ENCODE assay signal across 11 mouse cellular contexts in the genomic region with DNA sequence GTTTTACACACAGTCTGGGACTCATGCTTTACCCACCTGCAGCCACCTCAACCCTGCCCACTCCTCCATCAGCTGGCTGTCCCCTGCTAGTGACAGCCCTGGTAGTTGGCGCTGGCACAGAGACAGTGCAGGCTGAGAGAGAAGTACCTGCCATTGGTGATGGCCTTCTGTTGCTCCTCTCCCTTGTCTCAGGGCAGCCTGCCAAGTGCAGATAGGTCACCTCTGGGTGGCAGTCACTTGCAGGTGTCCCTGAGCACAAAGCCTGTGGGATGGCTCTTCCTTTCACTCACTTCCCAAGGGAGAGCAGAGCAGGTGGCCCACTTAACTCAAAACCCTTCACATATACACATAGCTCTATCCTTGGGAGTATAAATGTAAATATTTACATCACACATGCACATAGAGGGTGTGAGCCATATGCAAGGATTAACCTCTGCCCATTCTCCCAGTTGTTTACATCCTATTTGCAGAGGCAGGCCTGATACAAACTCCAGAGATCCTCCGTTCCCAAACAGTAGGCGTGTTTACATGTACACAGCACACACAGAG.
DNase-seq lines count a peak whose midpoint lies in the region; ATAC-seq and TF ChIP-seq lines count a peak whose summit lies in the region.
"Had no signal": no experiment of that assay in that cellular context is flagged by ENCODE, and none has a peak within 500 bp of the region (broad histone marks: within the 10 kb centered on the region; RNA-seq: fewer than 3 reads in every experiment).

No protein-coding gene starts in this region.

- 83% methylated on average over 3 of the region's 3 CpGs for WGBS in hindbrain, embryonic 10.5 days
- WGBS in hindbrain, embryonic 16.5 days, result 85% methylated on average over 3 of the region's 3 CpGs
- WGBS in embryonic facial prominence, embryonic 14.5 days, result 77% methylated on average over 3 of the region's 3 CpGs
- WGBS in stomach, postnatal 0 days, result 48% methylated on average over 3 of the region's 3 CpGs

- no peak for TF ChIP-seq EP300 in stomach, postnatal 0 days (optimal IDR thresholded peaks at IDR 0.05)

- H3K4me3 ChIP-seq in hindbrain, embryonic 10.5 days, result no peak overlapping the region
- no peak overlapping the region for H3K4me3 ChIP-seq in hindbrain, embryonic 16.5 days (ENCODE audit: low read length)
- no peak overlapping the region for H3K4me3 ChIP-seq in embryonic facial prominence, embryonic 14.5 days (ENCODE audit: low read depth, low read length)
- no peak overlapping the region for H3K4me3 ChIP-seq in stomach, postnatal 0 days (ENCODE audit: low read depth, low read length)
- H3K4me3 ChIP-seq: hindbrain, embryonic 13.5 days had no signal

- H3K27me3 ChIP-seq in hindbrain, embryonic 10.5 days (ENCODE audit: insufficient read depth, poor library complexity, severe bottlenecking), result no peaks in the 10 kb centered on the region
- no peaks in the 10 kb centered on the region for H3K27me3 ChIP-seq in hindbrain, embryonic 16.5 days (replicated peaks; ENCODE audit: control insufficient read depth, insufficient read depth, low read length)
- no peaks in the 10 kb centered on the region for H3K27me3 ChIP-seq in embryonic facial prominence, embryonic 14.5 days (replicated peaks; ENCODE audit: control insufficient read depth, insufficient read depth, low read length)
- no peaks in the 10 kb centered on the region for H3K27me3 ChIP-seq in stomach, postnatal 0 days (ENCODE audit: control insufficient read depth, insufficient read depth, low read length)
- H3K27me3 ChIP-seq: CH12.LX; hindbrain, embryonic 13.5 days had no signal

- DNase-seq in hindbrain, embryonic 10.5 days (ENCODE audit: low spot score), result no peak
- DNase-seq in ovary, postnatal 36 days (ENCODE audit: low spot score), result peak; percentile 57
- DNase-seq in ovary, postnatal 14 days (ENCODE audit: low spot score), result no peak
- no peak for DNase-seq in embryonic facial prominence, embryonic 14.5 days (ENCODE audit: low spot score)
- no peak for DNase-seq in stomach, postnatal 0 days (ENCODE audit: low spot score)
- DNase-seq in urinary bladder, postnatal 10 days (ENCODE audit: low spot score), result no peak
- no peak for DNase-seq in spleen, postnatal 14 days (ENCODE audit: low spot score in 2 of 2)

- H3K4me1 ChIP-seq in hindbrain, embryonic 10.5 days (replicated peaks), result peaks cover 41% of the 10 kb centered on the region
- peaks cover 7% of the 10 kb centered on the region for H3K4me1 ChIP-seq in hindbrain, embryonic 16.5 days (ENCODE audit: control insufficient read depth, insufficient read depth, low read depth, low read length)
- H3K4me1 ChIP-seq in embryonic facial prominence, embryonic 14.5 days (ENCODE audit: control insufficient read depth, insufficient read depth, low read length), result peaks cover 37% of the 10 kb centered on the region
- H3K4me1 ChIP-seq in stomach, postnatal 0 days (replicated peaks; ENCODE audit: control insufficient read depth, insufficient read depth), result peaks cover 9% of the 10 kb centered on the region; the same call in 1 of the 2 replicates

- H3K9ac ChIP-seq in hindbrain, embryonic 16.5 days (ENCODE audit: low read depth, low read length), result no peak overlapping the region
- H3K9ac ChIP-seq in embryonic facial prominence, embryonic 14.5 days (ENCODE audit: low read depth, low read length), result no peak overlapping the region
- no peak overlapping the region for H3K9ac ChIP-seq in stomach, postnatal 0 days (ENCODE audit: low read length)
- H3K9ac ChIP-seq: hindbrain, embryonic 13.5 days had no signal

- TF ChIP-seq CTCF in stomach, postnatal 0 days (IDR thresholded peaks at IDR 0.05; ENCODE audit: low read depth), result no peak

- no peaks in the 10 kb centered on the region for H3K36me3 ChIP-seq in hindbrain, embryonic 10.5 days
- H3K36me3 ChIP-seq in hindbrain, embryonic 16.5 days (ENCODE audit: control insufficient read depth, insufficient read depth, low read length), result no peaks in the 10 kb centered on the region
- no peaks in the 10 kb centered on the region for H3K36me3 ChIP-seq in embryonic facial prominence, embryonic 14.5 days (ENCODE audit: control insufficient read depth, insufficient read depth, low read length)
- no peaks in the 10 kb centered on the region for H3K36me3 ChIP-seq in stomach, postnatal 0 days (ENCODE audit: control insufficient read depth, insufficient read depth, low read length)
- H3K36me3 ChIP-seq: hindbrain, embryonic 13.5 days had no signal

- peak overlapping the region; percentile 29; the same call in 1 of the 2 replicates for H3K27ac ChIP-seq in hindbrain, embryonic 10.5 days
- no peak overlapping the region for H3K27ac ChIP-seq in hindbrain, embryonic 16.5 days (ENCODE audit: low read depth, low read length)
- H3K27ac ChIP-seq in embryonic facial prominence, embryonic 14.5 days (replicated peaks; ENCODE audit: low read depth, low read length), result no peak overlapping the region
- no peak overlapping the region for H3K27ac ChIP-seq in stomach, postnatal 0 days (replicated peaks)
- H3K27ac ChIP-seq: macrophage had no signal

- no peaks in the 10 kb centered on the region for H3K9me3 ChIP-seq in hindbrain, embryonic 10.5 days
- no peaks in the 10 kb centered on the region for H3K9me3 ChIP-seq in hindbrain, embryonic 16.5 days (ENCODE audit: control insufficient read depth, low read length)
- no peaks in the 10 kb centered on the region for H3K9me3 ChIP-seq in embryonic facial prominence, embryonic 14.5 days (ENCODE audit: control insufficient read depth, low read length)
- H3K9me3 ChIP-seq in stomach, postnatal 0 days (ENCODE audit: control insufficient read depth, low read length), result no peaks in the 10 kb centered on the region
- H3K9me3 ChIP-seq: hindbrain, embryonic 13.5 days had no signal

- no peak overlapping the region for H3K4me2 ChIP-seq in hindbrain, embryonic 16.5 days (ENCODE audit: low read length)
- H3K4me2 ChIP-seq in embryonic facial prominence, embryonic 14.5 days (ENCODE audit: low read depth, low read length), result no peak overlapping the region
- no peak overlapping the region for H3K4me2 ChIP-seq in stomach, postnatal 0 days (replicated peaks; ENCODE audit: low read depth)
- H3K4me2 ChIP-seq: hindbrain, embryonic 13.5 days had no signal

- ATAC-seq in hindbrain, embryonic 16.5 days, result no peak
- peak; percentile 22; the same call in 1 of the 2 replicates for ATAC-seq in embryonic facial prominence, embryonic 14.5 days (ENCODE audit: low read depth)
- ATAC-seq in stomach, postnatal 0 days (ENCODE audit: low FRiP score, low TSS enrichment), result peak; percentile 61
